In the genomic region with DNA sequence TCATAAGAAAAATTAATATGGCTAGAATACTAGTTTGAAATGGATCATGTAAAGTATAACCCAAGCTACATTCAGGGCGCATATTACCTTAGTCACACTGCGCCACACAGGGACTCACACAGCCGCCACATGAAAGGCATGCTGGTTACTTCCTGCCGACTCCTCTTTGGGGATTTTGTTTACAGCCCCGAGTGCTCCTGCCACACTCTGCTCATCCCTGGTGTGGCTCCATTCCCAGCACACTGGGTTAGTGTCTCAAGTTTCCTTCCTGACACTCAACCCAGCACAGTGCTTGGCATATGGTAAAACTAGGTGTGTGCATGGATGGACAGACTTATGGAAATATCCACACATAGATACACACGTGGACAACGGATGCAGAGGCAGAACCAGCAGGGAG, we compare ENCODE assay signal across 12 mouse cellular contexts.
"Had no signal": no experiment of that assay in that cellular context is flagged by ENCODE, and none has a peak within 500 bp of the region (broad histone marks: within the 10 kb centered on the region; RNA-seq: fewer than 3 reads in every experiment).

No protein-coding gene starts in this region.

- H3K4me3 ChIP-seq: limb, embryonic 15.5 days; liver, embryonic 13.5 days; midbrain, embryonic 13.5 days; myocyte; neural tube, embryonic 12.5 days; stomach, embryonic 15.5 days had no signal

- H3K9ac ChIP-seq: limb, embryonic 15.5 days; liver, embryonic 13.5 days; midbrain, embryonic 13.5 days; neural tube, embryonic 12.5 days; stomach, embryonic 15.5 days had no signal

- H3K27me3 ChIP-seq: limb, embryonic 15.5 days; liver, embryonic 13.5 days; midbrain, embryonic 13.5 days; neural tube, embryonic 12.5 days; stomach, embryonic 15.5 days had no signal

- H3K9me3 ChIP-seq: limb, embryonic 15.5 days; liver, embryonic 13.5 days; midbrain, embryonic 13.5 days; neural tube, embryonic 12.5 days; stomach, embryonic 15.5 days had no signal

- DNase-seq: kidney, adult 9 months; kidney, postnatal 36 days; layer of hippocampus, adult 9-11 months; layer of hippocampus, postnatal 36 days; liver, embryonic 13.5 days; lung, adult 18-20 months had no signal

- ATAC-seq: midbrain, embryonic 13.5 days had no signal

- H3K4me2 ChIP-seq: limb, embryonic 15.5 days; liver, embryonic 13.5 days; midbrain, embryonic 13.5 days; neural tube, embryonic 12.5 days; stomach, embryonic 15.5 days had no signal

- H3K27ac ChIP-seq: kidney, postnatal 0 days; limb, embryonic 15.5 days; liver, embryonic 13.5 days; midbrain, embryonic 13.5 days; neural tube, embryonic 12.5 days; stomach, embryonic 15.5 days had no signal

- H3K4me1 ChIP-seq: limb, embryonic 15.5 days; liver, embryonic 13.5 days; midbrain, embryonic 13.5 days; neural tube, embryonic 12.5 days; stomach, embryonic 15.5 days had no signal
